Mouse (Mus musculus) right cerebral cortex, postnatal 25 days (tissue): ENCODE data around the gene Ppara.
"Not testable (repeated sequence)": the region's sequence is repeated elsewhere in the genome, so short reads cannot be mapped to it uniquely, and the experiment has no call there.

Source experiments
- DNase-seq: peaks from one replicate; pipeline ENCODE4 v3.0.0; 2022

Gene Ppara

DNA sequence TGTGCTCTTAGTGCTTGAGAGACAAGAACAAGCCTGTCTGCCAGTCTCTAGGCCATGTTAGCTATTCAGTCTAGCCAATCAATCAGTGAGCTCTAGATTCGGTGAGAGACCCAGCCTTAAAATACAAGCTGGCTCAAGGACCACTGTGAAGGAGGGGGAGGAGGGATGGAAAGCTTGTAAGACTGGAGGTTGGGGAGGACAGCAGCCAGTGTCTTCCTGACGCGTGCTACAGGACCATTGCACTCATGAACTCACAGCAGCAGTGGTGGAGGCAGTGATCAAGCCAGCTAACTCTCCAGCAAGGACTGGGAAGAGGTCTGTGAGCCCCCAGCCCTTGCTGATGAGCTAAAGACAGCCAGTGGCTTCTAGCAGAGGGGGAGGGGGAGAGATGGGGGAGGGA lies 30.2 kb downstream of the Ppara start:
- no peak for DNase-seq

GRCm38 (mm10) chr15:85766677-85767076 lies 31.9 kb downstream of the Ppara start:
- no peak for DNase-seq

GRCm38 (mm10) chr15:85768991-85769390 lies 34.2 kb downstream of the Ppara start:
- DNase-seq, result no peak

DNA sequence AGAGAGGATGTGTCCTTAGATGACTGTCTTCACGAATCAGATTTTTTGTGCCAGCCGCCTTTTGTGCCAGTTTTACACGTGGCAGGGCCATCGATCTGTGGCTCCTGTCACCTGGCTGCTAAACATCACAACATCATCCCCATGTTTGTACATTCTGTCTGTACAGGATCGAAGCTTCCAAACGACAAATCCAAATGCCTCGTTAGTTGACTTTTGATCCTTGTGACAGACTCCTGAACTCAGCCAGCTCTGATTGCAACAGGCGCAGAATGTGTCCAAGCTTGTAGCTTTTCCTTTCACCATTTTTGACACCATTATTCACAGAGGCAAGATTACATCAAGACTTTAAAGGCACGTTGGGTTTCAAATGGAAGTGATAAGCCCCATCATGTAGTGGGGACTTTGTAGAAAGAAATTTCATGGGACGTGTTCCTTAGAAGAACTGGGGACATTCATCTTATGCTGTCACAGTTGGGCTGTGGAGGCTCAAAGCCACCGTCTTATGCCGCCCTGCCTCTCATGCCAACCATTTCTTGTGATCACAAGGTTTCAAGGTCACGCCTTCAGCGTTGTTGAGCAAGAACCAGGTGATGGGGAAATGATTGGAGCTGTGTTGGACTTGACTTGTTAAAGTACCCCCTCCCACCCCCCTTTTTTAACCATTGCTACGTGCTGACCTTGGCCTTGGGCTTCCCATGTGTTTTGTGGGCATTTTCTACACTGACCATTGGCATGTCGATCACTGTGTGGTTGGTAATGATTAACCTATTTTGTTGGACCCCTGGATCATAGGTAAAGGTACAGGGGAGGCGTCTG lies 36.7 kb downstream of the Ppara start:
- no peak for DNase-seq

DNA sequence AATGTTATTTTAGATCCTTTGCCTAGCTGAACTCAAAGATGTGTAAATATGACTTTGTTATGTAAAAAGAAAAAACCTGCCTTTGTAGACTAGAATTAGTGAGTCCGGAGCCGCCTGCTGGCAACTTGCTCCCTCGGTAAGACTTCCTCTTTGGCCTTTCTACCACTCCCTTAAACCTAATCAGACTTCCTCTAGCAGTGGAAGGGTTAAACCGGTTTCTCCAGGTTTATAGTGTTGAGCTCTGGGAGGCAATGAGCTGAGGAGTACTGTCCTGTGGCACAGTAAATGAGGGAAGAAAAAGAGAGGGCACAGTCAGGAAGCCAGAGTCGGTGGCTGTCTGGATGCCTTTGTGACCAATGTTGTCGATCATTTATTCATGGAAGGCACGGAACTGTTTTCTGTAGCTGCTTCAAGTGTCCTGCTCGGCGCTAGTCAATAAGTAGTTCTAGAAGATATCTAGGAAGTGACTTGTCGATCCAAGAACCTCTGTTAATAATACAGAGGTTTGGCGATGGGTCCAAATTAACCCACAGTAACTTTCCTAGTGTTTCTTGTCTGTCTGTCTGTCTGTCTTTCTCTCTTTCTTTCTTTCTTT lies 37.5 kb downstream of the Ppara start:
- DNase-seq, result no peak

GRCm38 (mm10) chr15:85774419-85774818 lies 39.6 kb downstream of the Ppara start:
- no peak for DNase-seq

- no peak for DNase-seq
These were observed 40.2 kb downstream of the Ppara start for GRCm38 (mm10) chr15:85775001-85775400.

DNA sequence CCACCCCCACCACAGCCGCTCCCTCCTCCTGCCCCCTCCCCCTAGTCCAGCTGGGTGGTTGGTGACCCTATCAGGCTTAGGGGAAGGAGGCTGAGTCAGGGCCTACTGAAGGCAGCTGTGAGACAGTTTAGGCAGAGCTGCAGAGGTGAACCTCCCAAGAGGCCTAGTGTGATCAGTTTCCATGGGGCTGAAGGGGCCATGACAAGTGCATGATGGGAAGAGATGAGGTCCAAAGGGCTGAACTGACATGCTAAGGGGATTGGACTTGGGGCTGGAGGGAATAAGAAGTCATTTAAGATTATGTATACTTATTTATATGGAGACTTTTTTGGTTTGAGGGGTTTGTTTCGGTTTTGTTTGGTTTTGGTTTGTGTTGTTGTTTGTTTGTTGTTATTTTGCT lies 41.5 kb downstream of the Ppara start:
- no peak for DNase-seq

DNA sequence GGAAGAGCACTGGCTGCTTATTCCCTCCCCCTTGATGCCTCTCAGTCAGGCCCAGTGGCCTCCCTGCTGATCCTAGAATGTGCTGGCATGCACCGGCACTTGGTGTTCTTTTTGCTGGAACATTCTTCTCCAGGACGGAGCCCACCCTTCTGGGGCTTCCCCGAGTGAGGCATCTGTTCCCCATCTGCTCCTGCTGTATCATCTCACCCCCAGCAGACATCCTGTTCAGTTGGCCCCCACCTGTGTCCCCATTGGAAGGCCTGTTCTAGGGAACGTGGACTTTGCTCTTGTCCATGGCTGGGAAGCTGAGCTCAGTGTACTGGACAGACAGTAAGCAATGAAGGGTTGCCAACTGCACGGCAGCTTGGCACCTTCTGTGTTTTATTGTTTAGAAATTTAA lies 42.0 kb downstream of the Ppara start:
- DNase-seq, result no peak

DNA sequence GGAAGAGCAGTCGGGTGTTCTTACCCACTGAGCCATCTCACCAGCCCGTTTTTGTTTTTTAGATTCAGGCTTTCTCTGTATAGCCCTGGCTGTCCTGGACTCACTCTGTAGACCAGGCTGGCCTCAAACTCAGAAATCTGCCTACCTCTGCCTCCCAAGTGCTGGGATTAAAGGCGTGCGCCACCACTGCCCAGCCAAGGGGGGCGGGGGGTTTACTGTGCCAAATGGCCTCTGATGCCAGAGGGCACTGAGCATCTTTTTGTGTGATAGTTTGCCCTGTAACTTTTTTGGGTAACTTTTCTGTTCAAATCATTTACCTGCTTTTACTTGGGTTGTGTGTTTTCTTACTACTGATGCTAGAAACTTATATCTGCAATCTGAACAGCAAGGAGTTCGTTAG lies 44.1 kb downstream of the Ppara start:
- not testable (repeated sequence) for DNase-seq

DNA sequence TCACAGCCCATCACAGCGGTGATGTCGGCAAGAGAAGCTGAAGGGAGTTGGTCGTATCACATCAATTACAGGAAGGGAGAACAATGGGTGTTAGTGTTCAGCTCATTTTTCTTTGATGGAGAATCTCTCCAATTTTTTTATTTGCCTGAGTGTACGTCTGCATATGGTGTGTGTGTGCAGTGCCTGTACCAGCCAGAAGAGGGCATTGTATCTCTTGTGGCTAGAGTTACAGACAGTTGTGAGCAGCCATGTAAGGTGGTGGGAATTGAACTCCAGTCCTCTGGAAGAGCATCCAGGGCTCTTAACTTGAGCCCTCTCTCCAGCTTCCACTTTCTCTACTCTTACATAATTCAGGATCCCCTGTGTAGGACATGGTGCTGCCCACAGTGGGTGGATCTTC lies 48.4 kb downstream of the Ppara start:
- DNase-seq, result no peak

- DNase-seq, result no peak
These were observed 49.6 kb downstream of the Ppara start for GRCm38 (mm10) chr15:85784341-85784740.

- no peak for DNase-seq
These were observed 51.9 kb downstream of the Ppara start for GRCm38 (mm10) chr15:85786711-85787110.

DNA sequence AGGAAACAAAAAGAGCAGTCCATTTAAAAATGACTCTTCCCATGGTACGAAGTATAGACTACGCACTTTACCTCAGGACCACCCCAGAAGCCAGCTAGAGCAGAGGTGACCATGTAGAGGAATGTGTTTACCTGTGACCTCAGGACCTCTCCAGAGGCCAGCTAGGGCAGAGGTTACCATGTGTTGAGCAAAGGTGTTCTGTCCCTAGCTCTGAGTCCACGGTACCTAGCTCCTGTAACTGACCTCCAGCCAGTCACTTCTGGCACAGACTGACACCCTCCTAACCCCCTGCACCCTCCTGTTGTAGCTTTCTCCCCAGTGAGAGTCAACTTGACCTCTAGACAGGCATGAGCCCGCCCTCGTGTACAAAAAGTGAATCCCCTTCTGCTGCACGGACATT lies 52.7 kb downstream of the Ppara start:
- no peak for DNase-seq

GRCm38 (mm10) chr15:85788051-85788450 lies 53.3 kb downstream of the Ppara start:
- no peak for DNase-seq

GRCm38 (mm10) chr15:85788633-85789032 lies 53.9 kb downstream of the Ppara start:
- DNase-seq, result no peak

DNA sequence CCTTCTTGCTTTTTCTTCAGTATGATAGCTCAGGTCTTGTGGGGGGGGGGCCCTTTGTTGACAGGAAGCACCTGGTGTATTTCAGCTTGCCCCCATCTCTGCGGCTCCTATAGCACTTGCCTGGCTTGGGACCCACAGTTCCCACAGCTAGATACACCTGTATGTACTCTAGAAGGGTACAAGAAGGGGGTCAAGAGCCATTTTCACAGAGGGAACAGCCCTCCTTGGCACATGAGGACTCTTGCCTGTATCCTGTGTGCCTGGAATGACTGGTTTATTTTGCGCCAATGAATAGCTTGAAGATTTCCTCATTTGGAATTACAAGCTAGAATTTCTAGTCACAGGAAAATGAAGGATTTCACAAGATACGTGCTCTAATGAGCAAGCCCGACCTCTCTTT lies 56.7 kb downstream of the Ppara start:
- DNase-seq, result no peak

DNA sequence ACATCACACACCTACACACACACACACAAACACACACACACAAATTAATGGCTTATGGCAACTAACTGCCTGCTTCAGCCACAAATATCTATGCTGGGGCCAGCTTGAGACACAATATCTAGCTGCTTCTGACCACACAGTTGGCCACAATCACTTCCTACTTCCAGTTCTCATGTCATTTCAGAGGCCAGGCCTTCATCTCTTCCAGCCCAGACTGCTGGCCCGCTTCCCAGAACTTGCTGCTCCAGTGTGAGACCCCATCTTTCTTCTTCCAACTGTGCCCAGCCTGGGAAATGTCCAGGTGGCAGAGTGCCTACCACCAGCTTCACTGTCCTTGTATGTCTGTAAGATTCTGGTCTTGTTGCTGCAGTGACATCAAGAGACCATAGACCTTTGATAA lies 58.0 kb downstream of the Ppara start:
- no peak for DNase-seq

GRCm38 (mm10) chr15:85795516-85795915 lies 60.7 kb downstream of the Ppara start:
- DNase-seq, result no peak

DNA sequence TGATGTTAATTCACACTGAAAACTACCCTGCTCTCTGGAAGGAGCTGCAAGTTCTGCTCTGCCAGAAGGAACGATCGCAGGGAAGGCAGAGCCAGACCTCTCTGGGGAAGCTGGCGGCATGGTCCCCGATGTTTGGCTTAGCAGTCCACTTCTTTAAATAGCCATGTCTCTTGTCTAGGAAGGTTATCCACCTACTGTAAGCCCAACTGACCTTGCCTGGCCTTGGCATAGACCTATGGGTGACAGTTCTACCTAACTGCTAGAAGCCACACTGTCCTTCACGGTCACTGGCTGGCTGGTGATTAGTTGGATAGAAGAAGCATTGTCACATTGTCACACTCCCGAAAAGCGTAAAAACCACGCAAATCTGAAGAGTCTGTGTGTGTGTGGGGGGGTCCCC lies 63.9 kb downstream of the Ppara start:
- no peak for DNase-seq

DNA sequence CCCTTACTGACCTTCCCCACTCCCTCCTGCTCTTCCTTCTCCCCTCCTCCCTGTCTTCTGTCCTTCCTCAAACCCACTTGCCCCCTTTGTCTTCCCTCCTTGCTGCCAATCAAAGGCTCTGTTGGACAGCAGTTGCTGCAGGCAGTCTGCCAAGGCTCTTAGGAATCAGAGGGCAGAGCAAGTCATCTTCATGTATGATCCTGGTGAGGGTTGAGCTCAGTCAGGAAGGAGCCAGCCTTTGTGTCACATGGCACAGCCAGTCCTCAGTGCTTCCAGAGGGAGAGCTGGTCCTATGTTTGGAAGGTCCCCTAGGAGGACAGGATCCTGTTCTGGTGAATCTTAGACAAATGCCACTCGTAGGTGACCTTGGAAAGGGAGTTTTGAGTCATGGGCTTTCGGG lies 68.1 kb downstream of the Ppara start:
- no peak for DNase-seq

- no peak for DNase-seq
These were observed 72.1 kb downstream of the Ppara start for GRCm38 (mm10) chr15:85806886-85807285.

DNA sequence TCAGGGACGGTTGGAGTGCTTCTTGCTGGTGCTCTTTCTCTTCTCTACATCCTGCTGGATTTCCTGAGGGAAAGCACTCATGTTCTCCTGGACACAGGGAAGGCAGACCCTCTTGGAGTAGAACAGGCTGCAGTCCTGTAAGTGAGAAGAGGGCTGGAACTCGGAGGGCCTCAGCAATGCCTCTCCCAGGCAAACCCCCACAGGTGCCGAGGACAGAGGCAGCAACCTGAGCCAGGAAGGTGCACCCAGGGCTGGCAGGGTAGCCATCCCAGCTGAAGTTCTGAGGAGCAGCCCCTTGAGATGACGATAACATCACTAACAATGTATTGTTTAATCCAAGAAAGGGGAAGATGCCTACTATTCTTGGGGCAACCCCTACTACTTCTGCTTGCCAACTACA lies 72.6 kb downstream of the Ppara start:
- no peak for DNase-seq

DNA sequence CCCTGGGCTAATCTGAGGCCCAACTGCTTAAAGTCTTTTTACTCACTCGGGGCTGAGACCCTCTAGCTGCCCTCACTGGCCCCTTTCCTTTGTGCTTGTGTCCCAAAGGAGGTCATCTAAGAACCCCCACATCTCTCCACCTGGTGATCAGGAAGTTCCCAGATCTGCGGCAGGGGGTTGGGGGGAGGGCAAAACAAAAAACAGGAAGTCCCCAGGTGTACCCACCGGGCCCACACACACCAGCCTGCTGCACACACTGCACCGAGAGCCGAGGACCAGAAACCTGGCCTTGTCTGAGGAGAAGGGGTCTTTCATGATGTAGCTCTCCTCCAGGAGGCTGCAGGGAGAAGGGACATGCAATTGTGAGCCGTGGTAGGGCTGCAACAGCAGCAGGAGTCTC lies 73.2 kb downstream of the Ppara start:
- DNase-seq, result no peak

DNA sequence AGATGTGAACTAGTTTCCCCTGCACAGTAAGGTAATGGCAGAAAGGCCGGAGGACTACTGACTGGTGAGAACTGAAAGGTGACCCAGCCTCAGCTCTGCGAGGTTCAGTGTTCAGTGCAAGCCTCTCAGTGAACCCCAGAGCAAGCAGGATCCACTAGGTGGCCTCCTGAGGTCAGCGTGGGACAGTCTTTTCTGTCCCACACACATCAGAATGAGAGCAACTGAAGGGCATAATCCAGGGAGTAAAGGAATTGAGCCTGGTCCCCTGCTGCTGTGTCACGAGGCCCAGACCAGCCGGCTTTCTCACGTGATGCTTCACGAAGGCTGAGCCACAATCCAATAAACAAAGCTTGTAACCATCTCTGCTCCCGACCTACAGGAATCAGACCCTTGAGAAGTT lies 73.7 kb downstream of the Ppara start:
- DNase-seq, result no peak
